Mouse (Mus musculus): ENCODE measurements around the gene Krt76.
A peak's percentile ranks its signal among the peaks of the same experiment; 100 is the strongest.

The Krt76 gene

DNA sequence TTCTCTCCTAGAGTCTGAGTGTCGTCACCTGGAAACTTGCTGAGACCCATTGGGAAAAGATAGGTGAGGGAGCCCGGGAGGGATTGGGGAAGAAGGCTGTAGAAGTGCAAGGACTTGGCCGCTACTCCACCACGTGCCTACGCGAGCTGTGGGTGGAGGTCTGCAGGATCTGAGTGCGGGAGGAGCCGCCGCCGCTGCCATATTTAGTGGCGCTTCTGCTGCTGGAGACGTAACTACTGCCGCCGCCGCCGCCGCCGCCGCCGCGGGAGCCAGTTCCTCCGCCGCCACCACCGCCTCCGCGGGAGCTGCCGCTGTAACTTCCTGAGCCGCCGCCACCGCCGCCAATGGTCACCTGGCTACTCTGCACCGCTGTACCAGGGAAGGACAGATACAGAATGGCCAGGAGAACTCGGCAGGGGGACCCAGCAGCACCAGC is 33.0 kb downstream of the Krt76 start:
- peak; percentile 40 for DNase-seq

DNA sequence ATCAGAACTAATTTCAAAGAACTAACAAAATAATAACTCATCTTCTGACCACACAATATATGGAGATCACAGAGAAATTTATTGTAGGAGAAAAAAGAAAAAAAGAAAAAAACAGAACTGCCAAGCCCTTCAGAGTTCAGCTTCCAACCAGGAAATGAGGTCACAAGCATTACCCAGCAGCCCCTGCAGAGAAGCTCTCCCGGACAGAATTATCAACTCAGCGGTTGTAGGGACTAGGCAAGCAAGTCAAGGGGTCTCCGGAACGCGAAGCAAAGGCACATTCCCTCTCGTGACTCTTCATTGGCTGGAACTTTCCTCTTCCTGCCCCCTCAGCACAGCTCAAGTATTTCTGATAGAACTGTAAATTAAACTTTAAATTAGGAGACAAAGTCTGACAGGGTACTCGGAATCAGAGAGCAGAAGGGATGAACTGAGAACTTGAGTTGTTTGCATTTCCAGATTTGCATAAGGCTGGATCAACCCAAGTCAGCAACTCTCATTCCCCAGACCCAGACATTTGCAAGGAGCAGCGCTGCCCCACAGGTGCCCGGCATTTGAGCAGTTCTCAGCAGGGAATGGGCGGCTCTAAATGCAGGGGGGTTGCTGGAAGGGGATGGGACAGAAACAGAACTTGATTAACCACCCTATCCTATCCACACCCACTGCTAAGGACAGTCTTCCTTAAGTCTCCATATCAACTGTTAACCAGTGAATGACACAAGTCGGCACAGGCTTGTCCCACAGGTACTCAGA is 33.9 kb downstream of the Krt76 start:
- no peak for DNase-seq

DNA sequence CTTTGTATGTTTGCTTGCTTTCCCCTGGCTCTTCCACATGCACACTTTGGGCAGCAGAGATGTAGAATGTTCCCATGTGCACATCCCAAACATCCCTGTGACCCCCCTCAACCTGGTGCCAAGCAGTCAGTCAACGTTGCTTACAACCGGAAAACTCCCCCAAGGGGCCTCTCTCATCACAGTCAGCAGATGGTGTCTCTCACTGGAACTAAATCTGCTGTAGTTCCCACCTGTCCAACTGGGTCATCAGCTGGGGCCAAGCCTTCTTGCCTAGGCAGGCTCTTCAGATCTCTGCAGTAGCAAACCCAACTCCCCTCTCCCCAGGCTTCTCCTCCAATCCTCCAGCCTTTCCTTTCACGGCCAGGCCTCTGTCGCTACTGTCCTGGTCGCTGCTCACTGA is 36.0 kb downstream of the Krt76 start:
- no peak for DNase-seq

DNA sequence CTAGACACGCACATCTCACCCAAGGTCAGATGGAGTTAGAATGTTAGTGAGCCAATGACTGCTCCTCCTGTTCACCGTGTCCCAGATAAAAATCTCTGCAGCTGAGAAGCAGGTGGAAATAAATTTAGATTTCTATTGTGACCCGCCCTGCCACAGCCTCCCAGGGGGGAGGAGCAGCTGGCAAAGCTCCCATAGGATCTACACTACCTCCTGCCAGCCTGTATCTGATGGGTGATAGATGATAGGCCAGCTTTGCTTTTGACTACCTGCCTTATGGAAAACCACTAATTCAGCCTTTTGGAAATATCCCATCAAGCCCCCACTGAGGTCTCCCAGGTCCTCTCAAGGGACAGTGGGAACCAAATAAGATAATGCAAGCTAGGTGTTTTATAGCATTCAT is 37.0 kb downstream of the Krt76 start:
- DNase-seq = no peak

DNA sequence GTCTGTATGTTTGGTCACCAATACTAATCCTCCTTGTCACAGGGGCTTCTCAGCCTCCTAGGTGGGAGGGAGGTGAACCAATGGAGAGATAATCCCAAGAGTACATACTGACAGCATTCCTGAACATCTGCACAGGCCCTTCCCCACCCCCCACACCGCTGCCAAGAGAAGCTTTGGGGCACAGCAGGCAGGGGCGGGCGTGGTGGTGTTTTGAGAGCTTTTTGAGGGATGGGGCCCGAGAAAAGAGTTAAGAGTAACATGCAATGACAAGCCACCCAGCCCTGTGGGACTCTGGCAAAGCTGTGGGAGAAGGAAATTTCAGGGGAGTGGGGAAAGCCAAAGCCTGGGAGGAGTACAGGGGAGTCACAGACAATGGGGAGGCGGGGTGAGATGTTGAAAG is 38.4 kb downstream of the Krt76 start:
- DNase-seq = no peak

DNA sequence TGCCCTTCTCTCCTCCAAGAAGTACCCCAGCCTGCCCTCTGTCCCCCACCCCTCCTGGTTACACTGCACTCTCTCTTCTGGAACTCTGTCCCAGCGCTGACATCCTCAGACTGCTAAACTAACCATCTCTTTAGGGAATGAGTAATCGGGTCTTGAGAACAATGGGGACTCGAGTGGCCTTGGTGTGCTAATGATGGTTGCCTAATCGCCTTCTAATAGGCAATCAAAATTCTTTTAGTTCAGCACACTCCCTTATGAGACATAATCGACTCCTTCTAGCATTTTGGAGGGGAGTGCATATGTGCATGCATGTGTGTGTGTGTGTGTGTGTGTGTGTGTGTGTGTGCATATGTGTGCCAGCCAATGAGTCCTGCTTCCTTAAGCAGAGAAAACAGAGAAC is 40.1 kb downstream of the Krt76 start:
- DNase-seq = no peak

DNA sequence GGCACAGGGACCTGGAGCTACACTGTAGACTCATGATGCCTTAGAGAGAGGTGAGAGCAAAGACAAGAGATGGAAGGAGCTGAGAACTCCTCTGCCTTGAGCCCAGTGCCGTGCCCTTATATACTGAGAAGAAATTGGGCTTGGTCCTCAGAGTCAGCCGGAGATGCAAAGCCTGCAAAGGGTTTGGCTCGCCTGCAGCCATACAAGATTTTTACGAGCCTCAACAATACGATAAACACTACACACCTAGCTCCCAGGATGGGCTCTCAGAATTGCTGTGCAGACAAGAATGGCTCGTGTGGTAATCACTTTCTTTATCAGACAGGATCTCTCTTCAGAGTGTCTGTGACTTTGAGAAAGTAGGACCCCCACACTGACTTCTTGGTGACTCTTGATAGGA is 42.0 kb downstream of the Krt76 start, which contains the start of gene Krt1:
Krt1 (minus strand) TSS at position 101 of the 400 bp plus-strand sequence.
- no peak for DNase-seq

DNA sequence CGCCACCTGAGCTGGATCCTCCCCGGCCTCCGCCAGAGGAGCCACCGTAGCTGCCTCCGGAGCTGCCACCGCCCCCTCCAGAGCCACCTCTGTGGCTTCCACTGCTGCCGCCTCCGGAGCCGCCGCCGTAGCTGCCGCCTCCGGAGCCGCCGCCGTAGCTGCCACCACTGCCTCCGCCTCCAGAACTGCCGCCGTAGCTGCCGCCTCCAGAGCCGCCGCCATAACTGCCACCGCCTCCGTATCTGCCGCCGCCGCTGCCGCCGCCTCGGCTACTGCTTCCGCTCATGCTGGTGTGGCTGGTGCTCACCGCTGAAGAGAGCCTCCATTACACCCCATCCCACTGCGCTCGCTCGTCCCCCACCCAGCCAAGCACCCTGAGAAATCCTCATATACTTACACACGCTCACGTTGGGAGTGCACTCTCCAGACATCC is 46.7 kb downstream of the Krt76 start:
- DNase-seq = peak; percentile 48

DNA sequence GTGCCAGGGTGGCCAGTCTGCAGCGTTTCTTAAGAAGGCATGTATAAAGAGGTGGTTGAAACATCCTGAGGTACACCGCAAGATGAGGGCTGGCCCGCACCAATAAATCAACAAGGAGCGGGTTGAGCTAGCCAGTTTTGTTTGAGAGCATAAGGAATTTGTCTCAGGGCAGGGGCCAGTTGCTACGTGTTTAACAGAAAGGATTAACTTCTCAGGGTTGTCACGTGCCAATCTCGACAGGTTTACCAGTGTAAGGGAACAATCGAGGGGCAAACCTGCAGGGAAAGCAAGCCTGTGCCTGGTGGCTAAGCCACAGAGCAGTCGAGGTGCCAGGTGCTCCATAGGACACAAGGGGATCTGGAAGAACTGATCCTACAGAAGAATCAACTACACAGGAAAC is 49.5 kb downstream of the Krt76 start:
- no peak for DNase-seq

DNA sequence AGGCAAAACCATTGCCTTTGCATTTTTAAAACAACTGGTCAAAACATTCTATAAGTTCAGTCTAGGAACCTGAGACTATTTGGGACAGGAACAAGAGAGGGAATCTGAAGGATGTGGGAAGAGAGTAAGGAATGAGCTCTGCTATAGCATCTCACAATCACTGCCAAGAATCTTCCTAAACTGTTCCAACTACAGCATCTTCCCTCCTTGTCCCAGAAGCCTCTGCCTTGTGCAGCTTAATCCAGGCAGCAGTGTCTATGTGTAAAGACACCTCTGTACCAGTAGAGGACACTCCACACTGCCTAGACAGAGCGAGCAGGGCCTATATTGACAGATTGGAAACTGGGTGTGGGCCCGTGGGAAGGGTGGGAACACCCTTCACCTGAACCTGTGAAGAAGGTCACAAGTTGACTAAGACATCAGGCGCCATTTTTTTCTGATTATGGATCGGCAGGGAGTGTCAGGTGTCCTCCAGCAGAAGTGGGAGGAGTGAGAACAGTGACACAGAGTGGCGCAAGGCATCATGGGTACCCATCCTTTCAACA is 57.9 kb downstream of the Krt76 start:
- DNase-seq = no peak
